Mouse (Mus musculus) gastrocnemius, postnatal 4 days (tissue): Measurements from ENCODE around the gene St6galnac6. TPM values are rescaled to one million over a fixed set of nuclear protein-coding genes. Genes with fewer than 3 reads are reported as not detected.

Experiments
- DNase-seq, 2 experiments: peaks; one replicate each; pipeline ENCODE4 v3.0.0; 2021 to 2022; ENCODE audit warnings: low spot score in 2 of 2, mixed read lengths in 2 of 2
- microRNA-seq: library from miRNA; unstranded; fragments of <30 nt; microRNA quantifications from one replicate; pipeline ENCODE4 v1.2.0, GENCODE M21; 2021
- total RNA-seq, 2 experiments: library from RNA; stranded (reverse); gene quantifications; 2 replicates each; pipeline ENCODE4 v1.2.3; 2021

Gene St6galnac6
- total RNA-seq, 2 experiments from 2014 or later, result 57.4 to 63.6 TPM

DNA sequence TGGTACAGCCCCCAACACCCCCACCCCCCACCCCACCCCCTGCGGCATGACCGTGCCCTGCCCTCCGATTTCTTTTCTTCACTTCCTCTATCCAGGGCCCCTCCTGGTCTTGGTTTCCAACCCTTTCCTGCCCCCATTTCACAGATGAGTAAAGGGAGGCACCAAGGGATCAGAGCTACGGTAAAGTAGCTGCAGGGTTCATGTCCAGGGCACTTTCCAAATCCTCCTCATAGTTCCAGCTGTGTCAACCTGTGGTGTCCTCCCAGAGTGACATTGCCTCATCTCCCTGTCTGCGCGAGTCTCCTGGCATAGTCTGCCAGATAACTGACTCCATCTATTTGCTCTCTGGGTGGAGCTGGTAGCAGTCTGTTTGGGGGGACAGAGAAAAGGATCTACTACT is 66.3 kb downstream of the St6galnac6 start:
- DNase-seq, result no peak

DNA sequence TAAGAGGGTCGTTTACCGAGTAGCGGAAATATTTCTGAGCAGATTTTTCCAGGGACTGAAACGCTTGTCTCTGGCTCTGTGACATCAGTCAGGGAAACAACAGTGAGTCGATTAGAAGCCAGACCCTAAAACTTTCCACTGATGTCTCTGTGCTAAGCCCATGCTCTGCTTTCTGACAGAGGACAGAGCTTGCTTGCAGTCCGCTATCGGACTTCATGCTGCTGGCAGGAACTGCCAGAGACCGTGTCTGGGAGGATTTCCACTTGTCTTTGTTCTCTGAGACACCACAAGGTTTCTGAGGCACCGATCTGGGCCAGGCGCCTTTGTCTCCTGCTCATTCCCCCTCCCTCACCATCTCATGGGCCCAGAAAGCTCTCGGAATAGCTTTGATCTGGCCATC is 68.3 kb downstream of the St6galnac6 start:
- DNase-seq, result no peak

DNA sequence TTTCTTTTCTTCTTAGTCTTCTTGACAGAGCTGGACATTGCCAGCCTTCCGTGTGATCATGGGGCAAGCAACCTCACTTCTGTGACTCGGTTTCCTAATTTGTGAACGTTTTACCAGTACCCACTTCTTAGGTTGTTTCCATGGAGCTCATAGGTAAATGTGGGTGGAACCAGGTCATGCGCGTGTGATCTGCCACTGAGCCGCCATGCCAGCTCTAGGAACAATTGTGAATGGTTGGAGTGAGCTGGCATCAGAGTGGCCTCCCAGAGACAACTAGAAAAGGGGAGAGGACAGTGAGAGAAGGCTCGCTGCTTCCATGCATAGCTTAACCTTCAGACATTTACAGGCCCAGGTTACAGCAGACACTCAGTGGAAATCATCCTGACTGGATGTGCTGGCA is 68.7 kb downstream of the St6galnac6 start:
- DNase-seq, result no peak

DNA sequence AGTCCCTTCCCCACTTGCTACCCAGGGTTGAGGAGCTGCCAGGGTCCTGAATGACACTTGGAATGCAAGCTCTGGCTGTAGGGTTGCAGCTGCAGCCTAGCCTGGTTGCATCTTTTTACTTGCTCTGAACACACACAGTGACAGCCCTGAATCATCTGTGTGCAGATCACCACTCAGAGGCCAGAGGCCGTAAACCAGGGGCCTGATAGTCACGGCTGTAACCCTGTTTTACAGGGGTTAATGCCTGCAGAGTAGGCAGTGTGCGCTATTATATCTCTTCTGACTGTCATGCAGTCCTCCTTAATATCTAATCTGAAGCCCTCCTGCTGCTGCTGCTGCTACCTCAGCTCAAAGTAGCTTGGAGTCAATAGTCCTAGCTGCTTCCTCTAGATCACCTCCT is 70.4 kb downstream of the St6galnac6 start:
- DNase-seq, result no peak

Small RNAs within 50 kb of the gene (microRNA-seq; reads per million reads assigned to microRNA genes)
- not detected for gene Mir1954

Other genes starting within 250 kb of the St6galnac6 start
- 10 to 100 TPM; 53.4 to 60.4 TPM for gene Ciz1, start 247.4 kb upstream of the St6galnac6 start, total RNA-seq
- 10 to 100 TPM; 36.5 to 38.7 TPM for gene Dnm1, start 246.4 kb upstream of the St6galnac6 start, total RNA-seq
- gene 1110008P14Rik, start 217.8 kb upstream of the St6galnac6 start, total RNA-seq, result 10 to 100 TPM; 56.4 to 58.6 TPM
- gene Lcn2, start 211.5 kb upstream of the St6galnac6 start, total RNA-seq, result 1 to 10 TPM; 3.0 to 4.4 TPM
- 10 to 100 TPM; 35.1 to 41.4 TPM for gene Ptges2, start 203.8 kb upstream of the St6galnac6 start, total RNA-seq
- gene Naif1, start 149.3 kb upstream of the St6galnac6 start, total RNA-seq, result 1 to 10 TPM; 3.9 to 4.0 TPM
- gene Slc25a25, start 148.3 kb upstream of the St6galnac6 start, total RNA-seq, result 10 to 100 TPM; 14.0 to 25.1 TPM
- 1 to 10 TPM; 7.5 to 8.2 TPM for gene Fam102a, start 64.4 kb upstream of the St6galnac6 start, total RNA-seq
- 10 to 100 TPM; 36.4 to 41.9 TPM for gene Dpm2, start 28.9 kb upstream of the St6galnac6 start, total RNA-seq
- not detected for gene Pip5kl1, start 24.9 kb upstream of the St6galnac6 start, total RNA-seq
- not detected for gene 9430097D07Rik, start 24.0 kb upstream of the St6galnac6 start, total RNA-seq
- 10 to 100 TPM; 48.8 to 55.1 TPM for gene St6galnac4, start 12.6 kb upstream of the St6galnac6 start, total RNA-seq
- gene Ak1, start 22.0 kb downstream of the St6galnac6 start, total RNA-seq, result 100 to 1,000 TPM; 892 to 897 TPM
- gene Eng, start 46.9 kb downstream of the St6galnac6 start, total RNA-seq, result 10 to 100 TPM; 55.3 to 60.1 TPM
- gene Fpgs, start 104.4 kb downstream of the St6galnac6 start, total RNA-seq, result 10 to 100 TPM; 18.7 to 22.4 TPM
- 10 to 100 TPM; 49.3 to 55.2 TPM for gene Cdk9, start 113.4 kb downstream of the St6galnac6 start, total RNA-seq
- gene Sh2d3c, start 121.3 kb downstream of the St6galnac6 start, total RNA-seq, result 10 to 100 TPM; 18.4 TPM
- not detected for gene 6330409D20Rik, start 141.3 kb downstream of the St6galnac6 start, total RNA-seq
- 10 to 100 TPM; 17.8 to 22.4 TPM for gene Tor2a, start 157.5 kb downstream of the St6galnac6 start, total RNA-seq
- not detected for gene Ttc16, start 175.9 kb downstream of the St6galnac6 start, total RNA-seq
- gene Ptrh1, start 176.1 kb downstream of the St6galnac6 start, total RNA-seq, result 1 to 10 TPM; 2.0 to 3.2 TPM
- gene Cfap157, start 184.7 kb downstream of the St6galnac6 start, total RNA-seq, result not detected
- gene Stxbp1, start 247.5 kb downstream of the St6galnac6 start, total RNA-seq, result 10 to 100 TPM; 16.3 to 16.9 TPM